Mouse (Mus musculus) olfactory bulb, adult 2 months (tissue): ENCODE results near the gene Hist2h2ac.

ENCODE experiments used
- CTCF ChIP-seq: fragments of 200-500 bp; IDR thresholded peaks from 2 replicates; pipeline ENCODE4 v1.5.1; 2012; ENCODE audit warnings: low read depth, mild to moderate bottlenecking, low read length, moderate library complexity; ENCODE audit not compliant: insufficient read depth
- POLR2A ChIP-seq: fragments of 200-500 bp; IDR thresholded peaks from 2 replicates; pipeline ENCODE4 v1.6.1; 2012; ENCODE audit warnings: mild to moderate bottlenecking, low read depth, low read length, moderate library complexity; ENCODE audit not compliant: insufficient read depth

DNA sequence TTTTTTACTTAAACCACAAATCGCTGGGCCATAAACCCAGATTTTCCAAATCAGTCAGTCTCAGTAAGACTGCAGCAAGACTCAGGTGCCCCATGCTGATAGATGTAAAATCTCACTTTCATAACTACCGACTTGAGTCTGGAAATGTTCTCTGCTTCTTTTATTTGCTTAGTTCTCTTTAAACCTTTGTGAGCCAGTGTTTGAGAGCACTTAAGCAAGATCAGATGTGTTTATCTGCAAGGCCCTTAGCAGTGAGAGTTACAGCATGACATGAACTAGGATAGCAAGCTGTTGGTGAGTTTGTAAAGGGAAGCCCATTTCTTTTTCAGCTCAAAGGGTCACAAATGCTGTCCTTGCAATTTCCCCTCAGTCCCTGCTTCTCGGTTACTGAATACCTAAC is 36.5 kb upstream of the Hist2h2ac start:
- TF ChIP-seq CTCF (no peak), POLR2A (no peak)
